Mouse (Mus musculus) hindbrain, postnatal 0 days (tissue): ENCODE results near the gene Hist1h4m. TPM values are rescaled to one million over a fixed set of nuclear protein-coding genes. Genes with fewer than 3 reads are reported as not detected.
A peak's percentile ranks its signal among the peaks of the same experiment; 100 is the strongest.
"Not testable (repeated sequence)": the region's sequence is repeated elsewhere in the genome, so short reads cannot be mapped to it uniquely, and the experiment has no call there.

Experiments used
- ATAC-seq: fragments of 200-750 bp; cut with Nextera tagmentation; 2 replicates; pipeline ENCODE4 v1.8.0; 2017; ENCODE audit warnings: mild to moderate bottlenecking, moderate TSS enrichment, moderate library complexity
- DNase-seq: peaks from one replicate; pipeline ENCODE4 v3.0.0-alpha.2; 2015; ENCODE audit warnings: low spot score
- H3K27ac ChIP-seq: fragments of 300-500 bp; sonication (generic); 2 replicates; pipeline ENCODE4 v1.5.1; 2014; ENCODE audit warnings: mild to moderate bottlenecking
- H3K27me3 ChIP-seq: fragments of 300-500 bp; sonication (generic); 2 replicates; pipeline ENCODE4 v1.6.1; 2014; ENCODE audit warnings: low read length, mixed read lengths; ENCODE audit not compliant: insufficient read depth
- H3K36me3 ChIP-seq: fragments of 300-500 bp; sonication (generic); 2 replicates; pipeline ENCODE4 v1.6.1; 2014; ENCODE audit warnings: low read length, mixed read lengths; ENCODE audit not compliant: insufficient read depth
- H3K4me1 ChIP-seq: fragments of 300-500 bp; sonication (generic); 2 replicates; pipeline ENCODE4 v1.6.1; 2014; ENCODE audit warnings: antibody characterized with exemption, low read length, mixed read lengths; ENCODE audit not compliant: insufficient read depth
- H3K4me2 ChIP-seq: fragments of 300-500 bp; sonication (generic); 2 replicates; pipeline ENCODE4 v1.6.1; 2014; ENCODE audit warnings: low read depth, mild to moderate bottlenecking, low read length, moderate library complexity, mixed read lengths
- H3K4me3 ChIP-seq: fragments of 300-500 bp; sonication (generic); 2 replicates; pipeline ENCODE4 v1.5.1; 2014; ENCODE audit warnings: low read length
- H3K9ac ChIP-seq: fragments of 300-500 bp; sonication (generic); replicated peaks from 2 replicates; pipeline ENCODE4 v1.6.1; 2014; ENCODE audit warnings: mild to moderate bottlenecking, low read length, moderate library complexity, mixed read lengths
- H3K9me3 ChIP-seq: fragments of 300-500 bp; sonication (generic); 2 replicates; pipeline ENCODE4 v1.6.1; 2016; ENCODE audit warnings: low read length, mixed read lengths
- CTCF ChIP-seq: IDR thresholded peaks from 2 replicates; pipeline ENCODE4 v1.5.1; 2016; ENCODE audit warnings: antibody characterized with exemption, control low read depth, low read depth
- WGBS: fragments of 180-500 bp; shearing (Covaris S2); extraction: QIAGEN DNeasy Blood & Tissue Kit; methylation state at CpG from one replicate; pipeline ENCODE4 v1.1.7; 2014; 5-methylcytosine and 5-hydroxymethylcytosine counted together
- polyA plus RNA-seq: library from polyadenylated mRNA; unstranded; fragments of >200 nt; fragmentation: Nextera tagmentation; extraction: Ambion mirVana; gene quantifications from 2 replicates; pipeline ENCODE4 v1.2.1, GENCODE M21; 2015
- total RNA-seq: library from RNA; depleted of rRNA; stranded (reverse); fragments of >200 nt; gene quantifications from 2 replicates; pipeline ENCODE4 v1.2.3, GENCODE M21; 2014

Hist1h4m gene
- total and polyA plus RNA-seq, 2 experiments from 2014 or later, result 3.3 TPM; not detected in 1

DNA sequence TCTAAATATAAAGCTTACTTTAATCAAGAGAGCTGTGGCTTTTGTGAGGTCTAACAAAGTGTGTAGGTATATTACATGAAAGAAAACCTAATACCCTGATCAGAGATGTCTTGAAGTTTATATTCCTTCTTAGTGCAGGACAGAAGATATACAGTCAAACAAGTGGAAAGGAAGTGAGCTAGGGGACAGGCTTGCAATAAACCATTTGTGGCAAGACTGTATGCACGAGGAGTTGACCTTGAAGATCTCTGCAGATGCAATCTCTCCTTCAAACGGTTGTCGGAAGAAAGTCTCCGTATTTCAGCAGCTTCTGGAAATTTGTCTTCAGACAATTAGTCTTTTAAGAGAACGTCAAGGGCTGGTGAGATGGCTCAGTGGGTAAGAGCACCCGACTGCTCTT lies 21.6 kb upstream of the Hist1h4m start:
- Histone ChIP-seq H3K9ac (no peak overlapping the region), H3K36me3 (no peaks in the 10 kb centered on the region), H3K4me1 (peaks cover 3% of the 10 kb centered on the region; the same call in 1 of the 2 replicates), H3K27ac (no peak overlapping the region), H3K9me3 (no peaks in the 10 kb centered on the region), H3K4me2 (no peak overlapping the region), H3K4me3 (no peak overlapping the region), H3K27me3 (no peaks in the 10 kb centered on the region)
- TF ChIP-seq CTCF, result no peak
- ATAC-seq (no peak), DNase-seq (no peak)
- 68% methylated on average over 6 of the region's 6 CpGs for WGBS

DNA sequence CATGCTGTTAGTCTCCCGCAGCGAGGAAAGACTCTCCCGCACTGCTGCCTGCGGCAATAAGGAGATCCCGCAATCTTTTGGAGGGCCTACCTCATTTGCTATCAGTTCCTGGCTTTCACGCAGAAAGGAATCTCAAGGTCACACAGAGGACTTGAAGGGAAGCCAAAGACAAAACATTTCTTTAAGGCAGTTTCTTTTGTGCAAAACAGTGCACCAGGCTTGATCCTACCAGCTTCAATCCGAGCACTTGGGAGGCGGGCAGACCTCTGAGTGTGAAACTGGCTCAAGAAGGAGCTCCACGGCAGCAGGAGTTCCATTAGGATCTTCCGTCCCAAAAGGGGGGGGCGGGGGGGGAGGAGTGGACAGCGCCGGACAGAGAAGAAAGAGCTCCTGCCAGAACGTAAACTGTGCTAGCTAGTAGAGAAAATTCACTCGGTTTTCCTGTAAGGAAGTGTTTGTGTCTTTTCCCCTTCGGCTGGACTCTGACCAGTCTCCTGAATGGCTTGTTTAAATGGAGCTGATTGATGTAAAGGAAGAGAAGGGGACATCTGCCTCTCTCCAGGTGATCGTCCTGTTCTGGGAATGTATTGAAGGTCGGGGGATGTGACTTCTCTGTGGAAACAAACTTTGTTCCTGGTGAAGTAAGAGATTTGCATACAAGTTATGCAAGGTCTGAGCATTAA lies 20.8 kb upstream of the Hist1h4m start:
- ATAC-seq, result no peak
- Histone ChIP-seq H3K4me3 (no peak overlapping the region), H3K36me3 (no peaks in the 10 kb centered on the region), H3K27me3 (no peaks in the 10 kb centered on the region), H3K4me2 (peak overlapping the region; percentile 50), H3K27ac (no peak overlapping the region; the same call in 1 of the 2 replicates), H3K9ac (no peak overlapping the region), H3K4me1 (peaks cover 3% of the 10 kb centered on the region; the same call in 1 of the 2 replicates), H3K9me3 (no peaks in the 10 kb centered on the region)
- no peak for TF ChIP-seq CTCF
- peak; percentile 16 for DNase-seq
- WGBS, result 10% methylated on average over 16 of the region's 18 CpGs

DNA sequence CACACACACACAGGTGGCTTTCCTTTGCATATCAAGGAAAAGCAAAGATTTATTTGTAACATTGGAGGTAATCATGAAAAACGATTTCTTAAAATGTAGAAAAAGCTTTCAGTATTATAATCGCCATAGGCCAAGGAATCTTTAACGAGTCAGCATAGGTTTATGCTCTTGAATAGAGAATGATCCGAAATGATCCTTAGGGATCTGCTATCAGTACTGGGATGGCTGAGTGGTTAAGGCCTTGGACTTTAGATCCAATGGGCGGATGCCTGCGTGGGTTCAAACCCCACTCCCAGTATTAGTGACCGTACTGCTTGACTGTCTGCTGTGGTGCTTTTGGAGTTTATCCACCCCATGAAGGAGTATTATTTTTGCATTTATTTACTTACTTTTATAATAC lies 16.0 kb upstream of the Hist1h4m start:
- H3K4me2 ChIP-seq, result no peak overlapping the region
- H3K36me3 ChIP-seq, result no peaks in the 10 kb centered on the region
- ATAC-seq (no peak), DNase-seq (no peak)
- no peaks in the 10 kb centered on the region for H3K9me3 ChIP-seq
- H3K4me1 ChIP-seq, result peaks cover 1% of the 10 kb centered on the region; the same call in 1 of the 2 replicates
- H3K4me3 ChIP-seq, result no peak overlapping the region
- H3K27me3 ChIP-seq, result no peaks in the 10 kb centered on the region
- 90% methylated on average over 7 of the region's 7 CpGs for WGBS
- no peak overlapping the region for H3K27ac ChIP-seq
- no peak overlapping the region for H3K9ac ChIP-seq
- TF ChIP-seq CTCF, result no peak

DNA sequence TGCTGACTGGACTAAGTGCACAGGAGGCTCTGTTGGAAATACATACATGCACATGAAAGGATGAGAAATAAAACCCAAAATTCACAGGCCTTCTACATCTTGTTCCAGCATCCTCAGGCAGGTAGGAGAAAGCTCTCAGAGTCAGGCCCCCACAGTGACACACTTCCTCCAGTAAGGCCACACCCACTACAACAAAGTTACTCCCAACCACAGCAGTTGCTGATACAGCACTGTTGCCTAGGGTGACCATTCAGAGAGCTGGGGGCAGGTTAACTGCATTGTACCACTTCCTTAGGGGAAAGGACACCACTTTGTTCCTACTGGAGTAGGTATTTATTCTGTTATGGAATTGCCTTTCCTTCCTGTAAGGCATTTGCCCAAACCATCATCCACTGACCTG lies 14.4 kb upstream of the Hist1h4m start:
- H3K4me2 ChIP-seq, H3K27me3 ChIP-seq, H3K27ac ChIP-seq, DNase-seq, H3K36me3 ChIP-seq, H3K9ac ChIP-seq, H3K4me3 ChIP-seq, ATAC-seq, H3K9me3 ChIP-seq, H3K4me1 ChIP-seq: not testable (repeated sequence)

DNA sequence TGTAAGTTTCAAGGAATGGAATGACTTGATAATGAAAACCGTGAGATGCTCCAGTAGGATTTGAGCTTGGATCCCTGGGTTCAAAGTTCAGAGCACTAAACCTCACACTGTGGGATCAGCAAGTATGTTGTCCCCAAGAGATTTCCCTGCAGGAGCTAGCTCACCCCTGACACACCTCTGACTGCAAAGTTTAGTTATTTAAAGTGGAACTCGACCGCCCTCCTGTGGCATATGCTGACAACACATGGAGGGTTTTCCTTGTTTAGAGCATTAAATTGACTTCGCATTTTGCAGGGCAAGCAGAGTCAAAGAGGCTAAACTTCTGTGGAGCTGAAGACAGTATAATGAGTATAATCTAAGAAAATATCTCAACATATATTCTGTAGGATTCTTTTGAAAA lies 8.5 kb upstream of the Hist1h4m start:
- ATAC-seq, result peak; percentile 68
- H3K4me3 ChIP-seq, H3K9me3 ChIP-seq, DNase-seq, H3K27ac ChIP-seq, H3K36me3 ChIP-seq, H3K4me2 ChIP-seq, H3K9ac ChIP-seq, H3K27me3 ChIP-seq, H3K4me1 ChIP-seq: not testable (repeated sequence)
- WGBS, result no CpG with 5 or more reads among the region's 4 CpGs

DNA sequence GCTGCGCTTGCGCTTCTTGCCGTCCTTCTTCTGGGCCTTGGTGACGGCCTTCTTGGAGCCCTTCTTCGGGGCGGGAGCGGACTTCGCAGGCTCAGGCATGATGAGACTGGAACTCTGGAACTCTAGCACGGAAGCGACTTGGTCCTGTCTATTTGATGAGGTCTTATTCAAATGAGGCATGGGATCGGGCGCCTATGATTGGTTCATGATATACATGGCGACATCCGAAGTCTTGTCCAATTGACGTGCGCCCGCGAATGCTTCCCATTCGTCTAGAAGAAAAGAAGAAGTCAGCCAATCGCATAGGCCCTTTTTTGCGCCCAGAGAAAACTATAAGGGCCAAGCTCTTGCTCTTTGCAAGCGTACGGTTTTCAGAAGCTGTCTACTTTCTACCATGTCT lies 1.5 kb upstream of the Hist1h4m start, which contains the start of the genes Hist1h2bq and Hist1h2ao:
TSS of gene Hist1h2bq (minus strand) at position 125 of the 400 bp plus-strand sequence.
TSS of gene Hist1h2ao (plus strand) at position 393 of the 400 bp plus-strand sequence.
- not testable (repeated sequence) for H3K4me1 ChIP-seq, H3K36me3 ChIP-seq, H3K27ac ChIP-seq, DNase-seq, H3K4me3 ChIP-seq, H3K9me3 ChIP-seq, H3K27me3 ChIP-seq, H3K9ac ChIP-seq, H3K4me2 ChIP-seq
- no CpG with 5 or more reads among the region's 23 CpGs for WGBS
- ATAC-seq, result peak; percentile 98

DNA sequence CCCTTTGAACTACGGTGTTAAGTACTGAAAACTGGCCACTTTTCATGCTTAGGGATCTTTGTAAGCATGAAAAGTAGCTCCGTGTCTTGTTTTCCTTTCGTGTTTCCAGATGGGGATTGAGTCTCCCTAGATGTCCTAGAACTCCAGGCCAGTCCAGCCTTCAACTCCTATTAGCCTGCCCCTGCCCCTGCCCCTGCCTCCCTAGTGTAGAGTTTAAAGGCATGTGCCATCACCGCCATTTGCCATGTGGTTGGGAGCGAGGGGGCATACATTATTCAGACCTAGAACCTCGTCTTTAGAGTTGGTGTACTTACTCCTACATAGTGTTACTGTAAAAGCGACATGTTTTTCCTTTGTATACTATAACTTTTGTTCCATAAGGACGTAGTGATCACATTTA lies 472 bp upstream of the Hist1h4m start:
- peak; percentile 16; the same call in 1 of the 2 replicates for ATAC-seq
- H3K27ac ChIP-seq, H3K4me2 ChIP-seq, H3K4me1 ChIP-seq, H3K9ac ChIP-seq, H3K4me3 ChIP-seq, H3K36me3 ChIP-seq, H3K27me3 ChIP-seq, H3K9me3 ChIP-seq, DNase-seq: not testable (repeated sequence)
- no CpG with 5 or more reads among the region's 8 CpGs for WGBS

DNA sequence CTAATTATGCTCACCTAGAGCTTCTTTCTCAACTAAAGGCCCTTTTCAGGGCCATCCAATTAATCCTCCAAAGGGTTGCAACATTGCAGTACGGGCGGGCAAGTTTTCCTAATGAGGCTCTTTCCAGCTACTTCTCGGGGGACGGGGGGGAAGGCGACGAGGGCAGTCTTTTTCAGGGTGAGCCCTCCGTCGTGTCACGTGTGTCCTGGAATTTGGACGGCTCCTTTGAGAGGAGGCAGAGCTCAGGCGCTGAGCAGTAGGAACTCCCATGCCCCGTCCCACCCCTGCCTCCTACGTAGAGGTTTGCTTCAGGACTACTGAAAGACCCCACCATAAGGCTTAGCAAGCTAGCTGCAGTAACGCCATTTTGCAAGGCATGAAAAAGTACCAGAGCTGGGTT lies 546 bp downstream of the Hist1h4m start:
- H3K4me2 ChIP-seq, DNase-seq, H3K4me3 ChIP-seq, H3K4me1 ChIP-seq, H3K9me3 ChIP-seq, H3K27me3 ChIP-seq, H3K36me3 ChIP-seq, H3K9ac ChIP-seq, H3K27ac ChIP-seq: not testable (repeated sequence)
- ATAC-seq, result peak; percentile 35
- WGBS, result 0% methylated on average over 13 of the region's 14 CpGs

DNA sequence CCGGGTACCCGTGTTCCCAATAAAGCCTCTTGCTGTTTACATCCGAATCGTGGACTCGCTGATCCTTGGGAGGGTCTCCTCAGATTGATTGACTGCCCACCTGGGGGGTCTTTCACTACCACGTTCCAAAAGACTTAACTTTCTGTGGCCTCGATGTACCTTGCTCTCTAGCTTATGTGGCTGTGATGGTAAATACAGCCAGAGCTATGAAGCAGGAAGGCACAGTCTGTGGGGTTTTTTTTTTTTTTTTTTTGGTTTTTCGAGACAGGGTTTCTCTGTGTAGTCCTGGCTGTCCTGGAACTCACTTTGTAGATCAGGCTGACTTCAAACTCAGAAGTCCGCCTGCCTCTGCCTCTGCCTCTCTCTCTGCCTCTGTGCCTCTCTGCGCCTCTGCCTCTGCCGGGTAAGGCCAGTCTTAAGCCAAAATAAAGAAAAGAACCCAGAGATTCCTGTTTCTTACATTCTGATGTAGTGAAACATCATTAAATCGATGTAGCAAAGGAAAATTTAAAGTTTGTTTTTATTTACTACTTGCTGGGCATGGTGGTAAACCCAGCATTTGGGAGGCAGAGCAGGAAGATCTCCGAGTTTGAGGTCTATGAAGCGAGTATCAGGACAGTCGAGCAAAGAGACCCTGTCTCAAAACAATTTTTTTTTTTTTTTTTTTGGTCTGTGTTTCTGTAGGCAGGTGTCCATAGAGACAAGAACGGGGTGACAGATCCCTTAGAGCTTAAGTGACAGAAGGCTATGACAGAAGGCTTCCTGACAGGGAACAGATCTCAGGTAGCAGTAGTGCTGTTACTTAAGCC lies 8.7 kb downstream of the Hist1h4m start:
- not testable (repeated sequence) for H3K9ac ChIP-seq, H3K27me3 ChIP-seq, DNase-seq, H3K27ac ChIP-seq, H3K4me1 ChIP-seq, H3K4me2 ChIP-seq, ATAC-seq, H3K9me3 ChIP-seq, H3K36me3 ChIP-seq, H3K4me3 ChIP-seq
- 68% methylated on average over 7 of the region's 16 CpGs for WGBS
